Mouse (Mus musculus) ES-E14 (cell line): ENCODE measurements around the gene Ltbp2. TPM values are rescaled to one million over a fixed set of nuclear protein-coding genes. Genes with fewer than 3 reads are reported as not detected.

Experiments used
- DNase-seq: peaks from one replicate; pipeline ENCODE4 v3.0.0-alpha.2; 2013; ENCODE audit warnings: low read depth, low spot score
- H3K27ac ChIP-seq: 2 replicates; pipeline ENCODE4 v1.5.1; 2012; ENCODE audit warnings: low read depth, mild to moderate bottlenecking, low read length, moderate library complexity, mixed read lengths; ENCODE audit not compliant: poor library complexity, insufficient read depth, severe bottlenecking
- H3K36me3 ChIP-seq: 2 replicates; pipeline ENCODE4 v1.6.1; 2012; ENCODE audit warnings: mild to moderate bottlenecking, low read length, moderate library complexity, mixed read lengths; ENCODE audit not compliant: control insufficient read depth, poor library complexity, insufficient read depth, severe bottlenecking
- H3K4me1 ChIP-seq, 2 experiments: fragments of 150-350 bp in 1 of 2; sonication (generic) in 1 of 2; 2 replicates each; pipeline ENCODE4 v1.6.1; 2012; ENCODE audit warnings: low read length in 2 of 2, mild to moderate bottlenecking in 1 of 2, mixed read lengths in 1 of 2; ENCODE audit not compliant: control insufficient read depth in 2 of 2, insufficient read depth in 2 of 2, poor library complexity in 1 of 2
- H3K4me3 ChIP-seq, 2 experiments: fragments of 150-350 bp in 1 of 2; sonication (generic) in 1 of 2; 2 replicates each; pipeline ENCODE4 v1.5.1; 2012; ENCODE audit warnings: low read length in 2 of 2, low read depth in 1 of 2, mild to moderate bottlenecking in 1 of 2, mixed read lengths in 1 of 2; ENCODE audit not compliant: insufficient read depth in 1 of 2, poor library complexity in 1 of 2, severe bottlenecking in 1 of 2
- H3K9ac ChIP-seq: 2 replicates; pipeline ENCODE4 v1.6.1; 2012; ENCODE audit warnings: low read depth, mild to moderate bottlenecking, low read length, mixed read lengths; ENCODE audit not compliant: poor library complexity, insufficient read depth, severe bottlenecking
- H3K9me3 ChIP-seq: fragments of 150-350 bp; sonication (generic); 2 replicates; pipeline ENCODE4 v1.6.1; 2012; ENCODE audit warnings: low read depth, mild to moderate bottlenecking, low read length; ENCODE audit not compliant: control insufficient read depth, insufficient read depth
- CHD2 ChIP-seq: IDR thresholded peaks from 2 replicates; pipeline ENCODE4 v1.6.1; 2014; ENCODE audit warnings: mild to moderate bottlenecking, low read depth, low read length, inconsistent platforms
- HCFC1 ChIP-seq: IDR thresholded peaks from 2 replicates; pipeline ENCODE4 v1.6.1; 2012; ENCODE audit warnings: low read length, inconsistent platforms, borderline replicate concordance; ENCODE audit not compliant: insufficient read depth
- MAFK ChIP-seq: IDR thresholded peaks from 2 replicates; pipeline ENCODE4 v1.6.1; 2014; ENCODE audit warnings: mild to moderate bottlenecking, low read depth, low read length, inconsistent platforms; ENCODE audit not compliant: insufficient read depth
- ZC3H11A ChIP-seq: IDR thresholded peaks from 2 replicates; pipeline ENCODE4 v1.6.1; 2012; ENCODE audit warnings: low read depth, mild to moderate bottlenecking, inconsistent platforms, low read length, borderline replicate concordance
- ZNF384 ChIP-seq: IDR thresholded peaks from 2 replicates; pipeline ENCODE4 v1.6.1; 2012; ENCODE audit warnings: low read depth, low read length, inconsistent platforms
- in situ Hi-C, 2 experiments: fragments of 600-800 bp; cut with MboI; formaldehyde crosslinking; loops; one replicate each; pipeline ENCODE4 v1.15.1; 2025; ENCODE audit warnings: low sequenced_read_pairs in 2 of 2, inconsistent platforms in 1 of 2; ENCODE audit not compliant: unreplicated experiment in 2 of 2
- total RNA-seq: library from RNA; depleted of rRNA; stranded (reverse); fragments of 300-350 nt; gene quantifications from 2 replicates; pipeline ENCODE4 v1.2.3, GENCODE M21; 2012

Gene Ltbp2
- total RNA-seq, 1 experiment, result 1.8 TPM

GRCm38 (mm10) chr12:84840734-84841133, 35.6 kb downstream of the Ltbp2 start:
- no peaks in the 10 kb centered on the region for H3K9me3 ChIP-seq
- no peak overlapping the region for H3K27ac ChIP-seq
- no peaks in the 10 kb centered on the region for H3K4me1 ChIP-seq
- no peak overlapping the region for H3K4me3 ChIP-seq
- H3K36me3 ChIP-seq, result no peaks in the 10 kb centered on the region
- DNase-seq, result no peak
- in situ Hi-C loops, result no loop called here
- H3K9ac ChIP-seq, result no peak overlapping the region
- TF ChIP-seq ZC3H11A (no peak), MAFK (no peak), CHD2 (no peak)

DNA sequence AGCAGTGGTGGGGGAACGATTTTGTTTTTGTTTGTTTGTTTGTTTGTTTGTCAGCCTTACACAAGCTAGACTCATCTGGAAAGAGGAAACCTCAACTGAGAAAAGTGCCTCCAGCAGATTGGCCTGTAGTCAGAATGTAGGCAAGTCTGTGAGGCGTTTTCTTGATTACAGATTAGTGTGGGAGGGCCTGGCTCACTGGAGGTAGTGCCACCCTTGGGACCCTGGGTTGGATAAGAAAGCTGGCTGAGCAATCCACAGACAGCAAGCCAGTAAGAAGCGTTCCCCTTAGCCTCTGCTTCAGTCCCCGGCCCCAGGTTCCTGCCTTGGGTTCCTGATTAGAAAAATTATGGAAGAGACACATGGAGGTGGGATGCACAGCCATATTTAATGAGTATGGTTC, 36.4 kb downstream of the Ltbp2 start:
- Histone ChIP-seq H3K4me1 (no peaks in the 10 kb centered on the region), H3K36me3 (no peaks in the 10 kb centered on the region), H3K27ac (no peak overlapping the region), H3K9me3 (no peaks in the 10 kb centered on the region), H3K4me3 (no peak overlapping the region), H3K9ac (no peak overlapping the region)
- in situ Hi-C loops, result no loop called here
- no peak for DNase-seq
- TF ChIP-seq ZC3H11A (no peak), ZNF384 (no peak), HCFC1 (no peak), MAFK (no peak), CHD2 (no peak)

GRCm38 (mm10) chr12:84835626-84836025, 40.7 kb downstream of the Ltbp2 start:
- no peaks in the 10 kb centered on the region for H3K36me3 ChIP-seq
- no peak overlapping the region for H3K4me3 ChIP-seq
- in situ Hi-C loops, result no loop called here

DNA sequence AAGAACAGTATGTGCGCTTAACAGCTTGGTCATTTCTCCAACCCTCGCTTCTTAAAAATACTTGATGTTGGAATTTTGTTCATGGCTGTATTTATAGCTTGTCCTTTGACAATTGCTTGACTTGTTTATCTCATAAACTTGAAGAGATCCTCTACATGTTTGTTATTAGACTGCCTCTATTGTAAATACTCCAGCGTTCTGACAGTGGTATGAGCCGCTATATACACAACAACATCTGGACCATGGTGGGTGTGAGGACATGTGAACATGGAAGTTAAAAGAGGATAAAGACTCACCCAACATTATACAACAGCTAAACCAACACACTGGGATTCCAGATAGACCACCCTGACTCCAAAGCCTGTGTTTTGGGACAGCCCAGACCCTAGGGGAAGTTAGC, 41.6 kb downstream of the Ltbp2 start:
- Histone ChIP-seq H3K36me3 (no peaks in the 10 kb centered on the region), H3K9ac (no peak overlapping the region), H3K9me3 (no peaks in the 10 kb centered on the region), H3K4me3 (no peak overlapping the region), H3K27ac (no peak overlapping the region), H3K4me1 (no peaks in the 10 kb centered on the region)
- DNase-seq, result no peak
- in situ Hi-C loops, result no loop called here
- TF ChIP-seq CHD2, result no peak

More at GRCm38 (mm10) chr12:84835626-84836025, 40.7 kb downstream of the Ltbp2 start:
- Histone ChIP-seq H3K4me1 (no peaks in the 10 kb centered on the region), H3K9me3 (no peaks in the 10 kb centered on the region), H3K27ac (no peak overlapping the region), H3K9ac (no peak overlapping the region)
- TF ChIP-seq HCFC1 (no peak), MAFK (no peak), CHD2 (no peak), ZC3H11A (no peak), ZNF384 (no peak)
- DNase-seq, result no peak

DNA sequence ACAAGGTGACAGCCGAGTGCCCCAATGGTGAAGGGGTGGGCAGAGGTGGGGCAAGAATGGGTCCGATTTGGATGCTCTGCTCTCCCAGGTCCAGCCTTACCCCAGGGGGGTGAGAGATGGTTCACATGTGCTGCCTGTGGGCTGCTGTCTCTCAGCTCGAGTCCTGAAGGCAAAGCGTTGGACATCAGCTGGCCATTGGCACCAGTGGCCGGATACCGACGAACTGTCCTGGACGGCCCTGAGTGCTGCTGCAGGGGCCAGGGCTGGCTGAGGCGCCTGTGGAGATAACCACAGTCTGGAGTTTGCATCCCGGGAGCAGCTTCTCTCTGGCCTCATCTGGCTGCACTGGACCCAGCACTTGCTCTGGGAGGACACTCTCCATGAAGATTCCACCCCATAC, 44.7 kb downstream of the Ltbp2 start:
- H3K9me3 ChIP-seq, result no peaks in the 10 kb centered on the region
- H3K9ac ChIP-seq, result no peak overlapping the region
- in situ Hi-C loops, result no loop called here
- no peaks in the 10 kb centered on the region for H3K4me1 ChIP-seq
- TF ChIP-seq MAFK, result no peak
- no peak for TF ChIP-seq HCFC1
- TF ChIP-seq ZC3H11A, result no peak
- no peak for TF ChIP-seq ZNF384
- TF ChIP-seq CHD2, result no peak
- no peak overlapping the region for H3K27ac ChIP-seq
- no peak overlapping the region for H3K4me3 ChIP-seq
- DNase-seq, result no peak
- no peaks in the 10 kb centered on the region for H3K36me3 ChIP-seq
